Comparison of ENCODE assay signal across 17 mouse cellular contexts in the genomic region with DNA sequence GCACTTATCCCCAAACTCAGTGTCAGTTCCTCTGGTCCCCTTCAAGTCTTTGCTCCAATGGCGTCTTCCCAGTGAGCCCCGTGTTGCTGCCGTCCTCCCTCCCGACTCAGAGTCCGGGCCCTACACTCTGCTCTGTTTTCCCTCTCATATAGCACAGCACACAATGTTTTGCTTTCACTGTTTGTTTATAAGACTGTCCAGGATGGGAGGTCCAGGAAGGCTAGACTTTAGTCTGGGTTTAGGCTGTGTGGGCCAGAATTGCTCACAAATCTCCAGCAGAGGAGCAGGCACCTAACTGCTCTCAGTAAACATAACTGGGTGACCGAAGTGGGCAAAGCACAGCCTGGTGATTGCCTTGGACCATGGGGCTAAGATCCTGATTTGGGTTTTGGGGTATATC. TPM values are rescaled to one million over a fixed set of nuclear protein-coding genes. Genes with fewer than 3 reads are reported as not detected.
"Had no signal": no experiment of that assay in that cellular context is flagged by ENCODE, and none has a peak within 500 bp of the region (broad histone marks: within the 10 kb centered on the region; RNA-seq: fewer than 3 reads in every experiment).

No protein-coding gene starts in this region.

- H3K36me3 ChIP-seq: kidney, embryonic 15.5 days; limb, embryonic 10.5 days; midbrain, embryonic 15.5 days; neural tube, embryonic 12.5 days had no signal

- H3K27me3 ChIP-seq: kidney, embryonic 15.5 days; midbrain, embryonic 15.5 days; neural tube, embryonic 12.5 days had no signal

- H3K9me3 ChIP-seq: kidney, embryonic 15.5 days; limb, embryonic 10.5 days; midbrain, embryonic 15.5 days; neural tube, embryonic 12.5 days had no signal

- H3K4me2 ChIP-seq: kidney, embryonic 15.5 days; lung, embryonic 14.5 days; midbrain, embryonic 15.5 days; neural tube, embryonic 12.5 days had no signal

- ATAC-seq: inflammation-experienced regulatory T-cells, adult 6 months; midbrain, embryonic 15.5 days had no signal

- H3K4me1 ChIP-seq: kidney, embryonic 15.5 days; midbrain, embryonic 15.5 days; neural tube, embryonic 12.5 days had no signal

- H3K27ac ChIP-seq: kidney, embryonic 15.5 days; limb, embryonic 10.5 days; midbrain, embryonic 15.5 days; neural tube, embryonic 12.5 days had no signal

- DNase-seq: kidney, adult 2 months; kidney, postnatal 14 days; lung, embryonic 14.5 days; retina, postnatal 1 day; right cerebral cortex, postnatal 4 days; spleen, adult 18-20 months; thymus, adult 18-20 months; thymus, postnatal 14 days had no signal

- H3K9ac ChIP-seq: kidney, embryonic 15.5 days; lung, embryonic 14.5 days; midbrain, embryonic 15.5 days; neural tube, embryonic 12.5 days had no signal

- H3K4me3 ChIP-seq: kidney, embryonic 15.5 days; limb, embryonic 10.5 days; midbrain, embryonic 15.5 days; neural tube, embryonic 12.5 days had no signal

RNA-seq across cellular contexts. Expression of a gene that starts 19.9 kb away (rescaled TPM):
- total RNA-seq: megakaryocyte progenitor cell, adult 5-6 weeks; monocyte, adult 5-6 weeks had no signal
- polyA plus RNA-seq: inflammation-experienced regulatory T-cells, adult 6 months; limb, embryonic 10.5 days; limb, embryonic 14.5 days; lung, embryonic 14.5 days; stomach, embryonic 14.5 days had no signal
